Mouse (Mus musculus): ENCODE measurements around the gene Zfp2.

Gene Zfp2

GRCm38 (mm10) chr11:50850989-50851601, 64.9 kb downstream of the Zfp2 start:
- peak; percentile 12 for DNase-seq (ENCODE audit: low read depth)

GRCm38 (mm10) chr11:50850177-50850735, 65.7 kb downstream of the Zfp2 start, which contains the start of gene Grm6:
Gene Grm6, plus strand, starts transcription at chr11:50850685.
- DNase-seq (ENCODE audit: low read depth), result peak; percentile 23

GRCm38 (mm10) chr11:50849310-50849709, 66.7 kb downstream of the Zfp2 start:
- DNase-seq (ENCODE audit: low read depth), result no peak
